Mouse (Mus musculus): ENCODE data around the gene Zc3hav1. TPM values are rescaled to one million over a fixed set of nuclear protein-coding genes. Genes with fewer than 3 reads are reported as not detected.

Gene Zc3hav1
- 13.2 and 26.2 TPM in 2 replicates for polyA plus RNA-seq (2015; fragmentation: Nextera tagmentation; extraction: Ambion mirVana)

GRCm38 (mm10) chr6:38353811-38354722, at the start of gene Zc3hav1:
Zc3hav1 (minus strand) TSS chr6:38354603.

GRCm38 (mm10) chr6:38381129-38381771, 26.8 kb upstream of the Zc3hav1 start, which contains the start of gene Ttc26:
Ttc26 (plus strand) TSS chr6:38381469.

GRCm38 (mm10) chr6:38298761-38299401, 55.5 kb downstream of the Zc3hav1 start, which contains the start of gene Zc3hav1l:
Zc3hav1l (minus strand) TSS chr6:38299259.

Other genes with a start within 250 kb of the Zc3hav1 start
- gene Tmem213, start 245.3 kb downstream of the Zc3hav1 start, polyA plus RNA-seq (2015; fragmentation: Nextera tagmentation; extraction: Ambion mirVana): 0.68 and 0.91 TPM in 2 replicates
- gene Atp6v0a4, start 230.0 kb downstream of the Zc3hav1 start, polyA plus RNA-seq (2015; fragmentation: Nextera tagmentation; extraction: Ambion mirVana): 0.59 and 2.0 TPM in 2 replicates
- 2.5 and 3.1 TPM in 2 replicates for gene D630045J12Rik, start 100.6 kb downstream of the Zc3hav1 start, polyA plus RNA-seq (2015; fragmentation: Nextera tagmentation; extraction: Ambion mirVana)
- 3.1 and 3.5 TPM in 2 replicates for gene Zc3hav1l, start 55.3 kb downstream of the Zc3hav1 start, polyA plus RNA-seq (2015; fragmentation: Nextera tagmentation; extraction: Ambion mirVana)
- gene Ttc26, start 26.9 kb upstream of the Zc3hav1 start, polyA plus RNA-seq (2015; fragmentation: Nextera tagmentation; extraction: Ambion mirVana): 2.1 and 2.3 TPM in 2 replicates
- gene Ubn2, start 79.3 kb upstream of the Zc3hav1 start, polyA plus RNA-seq (2015; fragmentation: Nextera tagmentation; extraction: Ambion mirVana): 8.7 and 10.1 TPM in 2 replicates
- gene Fmc1, start 178.9 kb upstream of the Zc3hav1 start, polyA plus RNA-seq (2015; fragmentation: Nextera tagmentation; extraction: Ambion mirVana): 190 and 246 TPM in 2 replicates
- gene Luc7l2, start 196.7 kb upstream of the Zc3hav1 start, polyA plus RNA-seq (2015; fragmentation: Nextera tagmentation; extraction: Ambion mirVana): 20.1 and 44.8 TPM in 2 replicates